Mouse (Mus musculus) adrenal gland, postnatal 10 days (tissue): ENCODE measurements around the gene Rsrp1. TPM values are rescaled to one million over a fixed set of nuclear protein-coding genes. Genes with fewer than 3 reads are reported as not detected.

ENCODE experiments used
- DNase-seq: peaks from one replicate; pipeline ENCODE4 v3.0.0; 2021; ENCODE audit warnings: mixed read lengths
- total RNA-seq, 2 experiments: library from RNA; stranded (reverse); gene quantifications; 2 replicates each; pipeline ENCODE4 v1.2.3; 2021

Rsrp1 gene
- total RNA-seq, 2 experiments from 2014 or later: 250 to 386 TPM

DNA sequence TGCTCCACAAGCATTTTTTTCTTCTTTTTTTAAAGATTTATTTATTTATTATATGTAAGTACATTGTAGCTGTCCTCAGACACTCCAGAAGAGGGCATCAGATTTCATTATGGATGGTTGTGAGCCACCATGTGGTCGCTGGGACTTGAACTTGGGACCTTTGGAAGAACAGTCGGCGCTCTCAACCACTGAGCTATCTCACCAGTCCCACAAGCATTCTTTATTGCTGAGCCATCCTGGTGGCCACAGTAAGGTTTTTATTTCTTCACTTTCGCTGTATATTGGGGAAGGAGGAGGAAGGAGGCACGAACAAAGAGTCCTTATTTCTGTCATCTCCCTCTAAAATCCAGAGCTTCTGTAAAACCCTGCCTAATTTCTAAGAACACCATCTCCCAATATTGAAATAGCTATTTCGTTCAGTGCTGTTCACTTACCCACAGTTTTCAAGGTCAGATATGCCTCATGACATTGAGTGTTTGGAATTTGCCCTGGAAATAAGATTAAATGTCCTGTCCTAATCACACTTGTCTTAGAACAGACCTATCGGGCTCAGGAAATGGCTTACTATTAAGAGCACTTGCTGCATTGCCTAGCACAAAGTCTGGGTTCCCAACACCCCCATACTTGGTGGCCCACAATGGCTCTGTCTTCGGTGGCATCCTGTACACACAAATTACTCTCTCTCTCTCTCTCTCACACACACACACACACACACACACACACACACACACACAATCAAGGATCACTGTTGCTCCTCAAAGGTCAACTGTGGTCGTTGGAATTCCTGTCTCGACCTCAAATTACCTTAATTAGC, 1.1 kb upstream of the Rsrp1 start:
- peak; percentile 47 for DNase-seq

DNA sequence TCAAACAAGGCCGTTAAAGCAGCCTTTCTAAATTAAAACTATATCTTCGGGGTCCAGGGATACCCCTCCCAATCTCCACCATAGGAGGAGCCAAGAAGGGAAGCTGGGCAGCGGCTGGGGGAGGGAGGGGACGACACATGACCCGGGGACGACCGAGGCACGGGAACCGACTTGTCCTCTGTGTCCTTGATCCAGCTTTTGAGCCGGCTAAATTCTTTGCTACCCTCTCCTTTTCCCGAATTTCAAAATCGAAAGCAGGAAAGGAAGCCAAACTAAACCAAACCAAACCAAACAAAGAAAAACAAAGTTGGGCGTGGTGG, 507 bp upstream of the Rsrp1 start:
- peak; percentile 85 for DNase-seq

DNA sequence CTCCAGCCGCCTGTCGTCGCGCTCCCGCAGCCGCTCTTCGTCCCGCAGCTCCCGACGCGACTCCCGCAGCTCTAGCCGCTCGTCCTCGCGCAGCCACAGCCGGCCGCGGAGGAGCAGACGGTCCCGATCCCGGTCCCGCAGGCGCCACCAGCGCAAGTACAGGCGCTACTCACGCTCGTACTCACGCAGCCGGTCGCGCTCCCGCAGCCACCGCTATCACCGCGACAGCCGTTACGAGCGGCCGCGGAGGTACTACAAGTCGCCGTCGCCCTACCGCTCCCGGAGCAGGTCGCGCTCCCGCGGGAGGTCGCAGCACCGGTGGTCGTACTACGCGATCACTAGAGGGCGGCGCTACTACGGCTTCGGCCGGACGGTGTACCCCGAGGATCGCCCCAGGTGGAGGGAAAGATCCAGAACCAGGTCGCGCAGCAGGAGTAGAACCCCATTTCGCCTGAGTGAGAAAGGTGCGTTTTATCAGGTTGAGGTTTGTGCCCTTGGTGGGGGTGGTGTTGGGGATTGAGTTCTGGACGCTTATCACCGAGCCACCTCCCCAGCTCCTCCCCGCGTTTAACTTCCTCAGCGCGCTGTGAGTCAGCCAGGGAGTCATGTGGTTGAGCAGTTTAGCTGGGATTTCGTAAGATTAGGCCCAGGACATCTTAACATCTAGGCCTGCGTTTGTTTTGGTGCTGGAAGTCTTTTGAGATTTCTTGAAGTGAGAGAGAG, 788 bp downstream of the Rsrp1 start:
- DNase-seq: peak; percentile 83

DNA sequence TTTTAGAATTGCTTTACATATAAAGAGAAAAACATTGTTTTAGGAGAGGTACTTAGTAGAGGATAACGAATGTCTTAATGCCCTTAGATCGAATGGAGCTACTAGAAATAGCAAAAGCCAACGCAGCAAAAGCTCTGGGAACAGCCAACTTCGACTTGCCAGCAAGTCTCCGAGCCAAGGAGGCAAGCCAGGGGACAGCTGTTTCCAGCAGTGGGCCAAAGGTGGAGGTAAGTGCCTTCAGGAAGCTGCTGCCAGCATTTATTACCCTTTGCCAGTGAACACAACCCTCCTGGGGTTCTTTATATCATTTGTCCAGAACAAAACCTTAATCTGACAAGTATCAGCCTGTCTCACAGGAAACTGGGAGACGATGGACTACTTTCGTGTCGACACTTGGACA, 1.8 kb downstream of the Rsrp1 start:
- peak; percentile 73 for DNase-seq

DNA sequence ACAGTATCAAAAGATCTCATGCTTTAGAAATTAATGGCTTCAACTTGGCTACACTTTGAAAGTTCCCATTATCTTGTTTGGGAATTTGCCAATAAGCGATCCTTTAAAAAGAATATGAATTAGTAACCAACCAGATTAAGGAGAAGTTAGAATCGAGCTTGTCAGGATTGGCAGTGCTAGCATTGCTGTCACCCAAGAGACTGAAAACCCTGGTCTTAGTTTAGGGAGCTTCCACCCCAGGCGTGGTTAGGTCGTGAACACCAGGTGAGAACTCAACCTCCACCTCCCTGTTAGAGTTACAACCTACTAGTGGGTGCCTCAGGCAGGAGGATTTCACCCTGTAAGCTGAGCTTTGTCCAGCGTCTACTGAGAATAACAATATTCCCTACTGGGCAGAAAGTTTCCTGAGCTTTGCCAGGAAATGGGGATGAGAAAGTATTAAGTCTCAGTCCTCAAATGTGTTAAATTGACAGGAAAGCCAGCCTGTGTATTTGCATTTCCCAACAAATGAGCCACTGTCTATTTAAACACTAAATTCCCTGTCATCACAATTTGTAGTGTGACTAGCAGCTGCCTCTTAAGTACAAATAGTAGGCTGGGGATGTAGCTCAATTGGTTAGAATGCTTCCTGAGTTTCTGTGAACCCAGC, 4.5 kb downstream of the Rsrp1 start:
- DNase-seq: no peak

DNA sequence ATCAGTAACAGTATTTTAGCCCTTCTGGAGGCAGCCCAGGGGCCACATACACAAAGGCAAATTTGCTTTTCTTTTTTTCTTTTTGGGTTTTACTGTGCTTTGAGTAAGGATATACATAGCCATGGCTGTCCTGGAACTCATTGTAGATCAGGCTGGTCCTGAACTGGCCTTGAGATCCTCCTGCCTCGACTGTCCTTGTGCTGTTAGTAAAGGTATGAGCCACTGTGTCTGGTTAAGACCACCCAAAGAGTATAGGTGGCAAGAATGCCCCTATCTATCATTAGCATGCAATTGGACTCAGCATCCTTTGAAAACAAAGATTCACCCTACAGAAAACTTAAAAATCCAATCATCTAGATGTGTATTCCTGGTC, 5.1 kb downstream of the Rsrp1 start:
- no peak for DNase-seq

DNA sequence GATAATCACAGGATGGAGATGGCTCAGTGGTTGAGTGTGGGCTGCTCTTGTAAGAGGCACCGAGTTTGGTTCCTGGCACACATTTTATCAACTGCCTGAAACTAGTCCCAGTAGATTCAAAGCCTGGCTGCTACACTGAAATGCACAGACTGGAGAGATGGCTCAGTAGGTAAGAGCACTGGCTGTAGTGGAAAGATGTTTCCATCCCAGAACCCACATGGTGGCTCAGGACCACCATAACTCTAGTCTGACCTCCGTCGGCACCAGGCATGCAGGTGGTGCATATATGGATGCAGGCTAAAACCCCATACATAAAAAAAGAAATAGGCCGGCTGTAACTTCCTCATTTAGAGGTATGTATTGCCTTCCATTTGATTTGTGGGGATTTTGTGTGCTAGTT, 6.1 kb downstream of the Rsrp1 start:
- DNase-seq: no peak

DNA sequence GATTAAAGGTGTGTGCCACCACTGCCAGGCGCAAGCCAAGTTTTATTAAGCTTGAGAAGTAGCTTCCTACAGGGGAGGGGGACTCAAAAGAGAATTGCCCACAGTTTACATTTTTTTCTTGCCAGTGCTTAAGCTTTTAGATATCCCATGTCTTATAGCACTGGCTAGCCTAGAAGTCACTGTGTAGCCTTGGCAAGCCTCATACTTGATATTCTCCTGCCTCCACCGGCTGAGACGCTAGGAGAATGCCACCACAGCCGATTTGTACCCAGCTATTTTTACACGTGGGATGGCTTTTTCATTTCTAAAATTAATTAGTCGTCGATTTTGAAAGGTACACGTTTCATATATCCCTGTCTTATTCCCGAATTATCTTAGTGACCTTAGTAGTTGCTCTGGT, 6.8 kb downstream of the Rsrp1 start:
- DNase-seq: no peak

DNA sequence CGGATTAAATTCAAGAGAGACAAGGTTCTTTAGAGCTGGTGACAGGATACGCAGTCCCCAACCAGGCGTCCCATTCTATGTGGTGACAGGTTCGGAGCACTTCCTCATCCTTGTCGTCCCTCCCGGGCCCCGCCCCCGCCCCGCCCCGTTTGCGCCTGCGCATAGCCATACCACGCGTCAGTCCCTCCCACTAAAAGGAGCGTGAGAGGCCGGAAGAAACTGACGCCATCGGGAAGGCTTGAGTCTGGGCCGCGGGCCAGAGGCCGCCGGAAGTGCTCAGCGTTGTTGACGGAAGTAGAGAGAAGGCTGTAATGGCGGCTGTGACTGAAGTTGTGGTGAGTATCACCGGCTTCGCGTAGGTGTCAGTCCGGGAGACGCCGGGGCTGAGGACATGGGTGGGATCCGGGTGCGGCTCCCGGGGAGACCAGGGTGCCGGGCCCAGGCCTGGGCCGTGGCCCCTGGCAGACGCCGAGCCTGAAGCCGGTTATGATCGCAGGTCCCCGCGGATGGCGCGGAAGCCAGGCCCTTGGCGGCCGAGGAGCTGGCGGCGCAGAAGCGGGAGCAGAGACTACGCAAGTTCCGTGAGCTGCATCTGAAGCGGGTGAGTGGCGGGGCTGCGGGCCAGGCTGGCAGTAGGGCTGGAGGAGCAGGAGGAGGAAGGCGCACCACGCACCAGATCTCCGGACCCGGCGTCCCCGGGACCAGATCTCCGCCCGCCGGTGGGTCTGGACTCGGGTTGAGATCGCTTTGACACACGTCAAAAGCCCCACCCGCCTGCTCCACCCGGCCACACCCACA, 7.5 kb downstream of the Rsrp1 start, which contains the start of gene Syf2:
Syf2 (plus strand) TSS at position 215 of the 798 bp plus-strand sequence.
- peak; percentile 96 for DNase-seq

DNA sequence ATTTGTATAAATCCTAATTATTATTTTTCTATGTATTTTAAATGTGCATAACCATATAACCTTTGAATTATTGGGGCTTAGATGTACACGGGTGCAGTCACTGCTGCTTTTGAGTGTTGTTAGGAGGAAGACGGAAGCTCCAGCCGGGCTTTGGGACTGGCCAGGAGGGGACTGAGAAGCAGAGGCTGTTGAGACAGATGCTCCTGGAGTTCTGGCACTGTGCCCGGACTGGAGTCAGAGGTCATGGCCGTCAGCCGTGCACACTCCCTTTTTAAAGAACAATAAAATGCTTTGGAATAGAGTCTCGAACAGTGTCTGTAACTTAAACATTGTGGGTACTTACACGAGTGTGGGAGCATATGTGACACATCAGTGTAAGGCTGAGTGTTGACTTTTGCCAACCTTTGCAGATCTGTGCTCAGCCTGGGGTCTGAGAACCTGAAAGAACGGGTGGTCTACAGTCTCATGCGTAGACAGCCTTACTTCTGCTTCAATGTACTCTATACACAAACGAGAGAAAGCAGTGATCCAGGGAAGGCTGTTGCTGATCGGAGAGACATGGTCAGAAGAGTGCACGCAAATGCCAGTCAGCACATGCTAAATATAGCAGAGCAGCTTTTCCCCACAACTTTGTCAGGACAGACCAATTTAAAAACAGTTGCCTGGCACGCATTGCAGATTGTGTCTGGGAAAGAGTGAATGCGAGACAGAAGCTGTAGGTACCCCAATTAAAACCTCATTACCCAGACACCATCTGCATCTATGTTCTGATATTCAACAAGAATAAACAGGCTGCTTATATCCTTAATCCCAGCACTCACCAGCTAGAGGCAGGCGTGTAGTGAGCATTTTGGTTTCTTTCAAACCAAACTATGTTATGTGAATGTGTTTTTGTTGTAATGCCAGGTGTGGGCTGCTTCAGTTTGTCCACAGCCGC, 14.1 kb downstream of the Rsrp1 start:
- peak; percentile 58 for DNase-seq

DNA sequence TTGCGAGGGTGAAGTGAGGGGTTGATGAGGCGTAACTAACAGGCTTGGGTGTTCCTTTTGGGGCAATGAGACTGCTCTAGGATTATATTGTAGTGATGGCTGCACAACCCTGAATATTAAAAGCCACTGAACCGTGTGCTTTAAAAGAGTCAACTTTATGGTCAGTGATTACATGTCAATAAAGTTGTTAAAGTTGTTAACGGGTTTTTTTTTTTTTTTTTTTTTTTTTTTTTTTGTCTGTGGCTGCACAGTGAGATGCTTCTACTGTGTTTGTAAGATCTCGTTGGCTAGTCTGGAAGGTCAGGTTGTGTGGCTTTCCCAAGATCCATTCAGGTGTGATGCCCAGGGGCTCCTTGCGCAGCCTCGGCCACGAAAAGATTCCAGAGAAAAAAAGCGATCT, 16.5 kb downstream of the Rsrp1 start:
- DNase-seq: no peak

DNA sequence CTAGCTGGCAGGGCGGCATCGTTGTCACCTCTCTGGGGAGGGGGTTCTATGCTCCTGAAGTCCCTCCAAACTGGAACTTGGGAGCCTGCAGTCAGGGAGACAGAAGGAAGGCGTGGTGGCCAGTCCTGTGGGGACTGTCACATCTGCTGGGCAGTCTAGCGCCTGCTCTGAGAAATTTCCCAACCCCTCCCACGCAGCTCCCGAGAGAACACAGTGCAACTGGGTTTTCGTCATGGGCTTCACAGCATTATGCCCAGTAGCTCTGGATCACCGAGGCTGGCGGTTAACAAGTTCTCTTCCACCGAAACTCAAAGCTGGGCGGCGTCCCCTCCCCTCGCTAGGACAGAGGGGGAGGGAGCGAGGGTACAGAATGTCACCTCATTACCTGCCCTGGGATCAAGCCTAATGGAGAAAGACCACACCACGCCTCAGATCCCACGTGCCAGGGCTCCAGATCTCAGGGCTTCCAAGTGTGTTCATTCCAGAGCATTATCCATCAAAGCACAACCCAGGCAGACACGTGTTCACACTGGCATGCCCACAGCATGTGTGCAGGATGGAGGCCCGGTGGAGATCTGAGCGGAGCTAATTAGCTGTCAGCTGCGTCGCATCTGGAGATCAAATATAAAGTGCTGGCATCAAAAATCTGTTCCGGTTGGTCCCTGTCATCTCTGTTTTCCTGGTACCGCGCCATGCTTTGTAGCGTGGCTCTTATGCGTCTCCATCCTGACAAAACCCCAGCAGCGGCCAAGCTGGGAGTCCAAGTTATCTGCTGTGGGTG, 20.6 kb downstream of the Rsrp1 start:
- DNase-seq: no peak

DNA sequence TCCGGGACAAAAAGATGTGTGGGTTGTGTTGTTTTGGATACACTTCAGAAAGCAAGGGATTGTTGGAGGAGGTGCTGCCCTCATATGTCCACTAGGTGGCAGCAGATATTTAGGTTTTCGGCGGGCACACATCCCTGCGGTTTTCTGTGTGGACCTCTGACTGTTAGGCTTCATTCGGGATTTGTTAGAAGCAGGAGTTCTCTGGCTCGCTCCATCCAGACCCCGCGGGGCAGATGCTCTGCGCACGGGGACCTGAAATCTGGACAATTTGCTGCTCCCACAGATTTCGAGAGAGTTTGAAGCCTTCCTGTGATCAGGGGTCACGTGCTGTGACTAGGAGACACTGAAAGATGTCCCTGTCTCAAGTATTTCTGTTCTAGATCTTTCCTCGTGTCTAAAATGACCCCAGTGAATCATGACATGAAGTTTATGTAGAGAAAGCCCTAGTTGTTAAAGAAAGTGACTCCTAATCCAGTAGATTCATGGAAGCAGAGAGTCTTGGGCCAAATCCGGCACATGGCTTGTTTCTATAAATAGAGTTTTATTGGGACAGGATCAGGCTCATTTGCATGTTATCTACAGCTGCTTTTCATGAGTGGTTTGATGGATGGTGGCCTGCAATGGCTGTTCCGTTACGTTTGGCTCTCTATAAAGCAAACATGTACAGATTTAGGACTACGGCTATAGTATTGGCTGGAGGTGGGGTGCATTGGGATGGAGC, 22.8 kb downstream of the Rsrp1 start:
- peak; percentile 80 for DNase-seq

DNA sequence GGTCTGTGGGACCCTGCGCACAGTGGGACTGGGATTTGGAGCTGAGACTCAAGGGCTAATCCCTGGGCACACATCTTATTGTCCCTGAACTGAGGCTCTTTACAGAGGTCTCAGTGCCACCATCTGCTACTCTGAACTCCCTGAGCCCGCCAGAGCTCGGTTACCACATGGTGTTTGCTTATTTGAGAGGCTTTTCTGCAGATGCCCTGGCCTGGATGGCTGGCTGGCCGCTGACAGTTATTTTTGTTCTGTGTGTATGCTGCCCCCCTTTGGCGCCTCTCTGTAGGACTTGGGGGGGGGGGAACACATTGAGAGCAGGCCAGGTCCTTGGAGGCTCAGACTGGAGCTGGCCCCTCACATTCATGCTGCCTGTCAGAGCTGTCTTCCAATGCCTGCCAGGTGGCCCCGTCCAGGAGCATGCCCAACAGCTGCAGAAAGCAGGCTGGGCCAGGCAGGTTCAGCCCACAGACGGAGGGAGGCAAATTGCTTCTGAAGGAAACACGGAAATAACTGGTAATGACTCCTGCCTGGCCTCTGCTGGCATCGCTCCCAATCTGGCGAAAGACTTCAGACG, 27.2 kb downstream of the Rsrp1 start:
- peak; percentile 67 for DNase-seq

DNA sequence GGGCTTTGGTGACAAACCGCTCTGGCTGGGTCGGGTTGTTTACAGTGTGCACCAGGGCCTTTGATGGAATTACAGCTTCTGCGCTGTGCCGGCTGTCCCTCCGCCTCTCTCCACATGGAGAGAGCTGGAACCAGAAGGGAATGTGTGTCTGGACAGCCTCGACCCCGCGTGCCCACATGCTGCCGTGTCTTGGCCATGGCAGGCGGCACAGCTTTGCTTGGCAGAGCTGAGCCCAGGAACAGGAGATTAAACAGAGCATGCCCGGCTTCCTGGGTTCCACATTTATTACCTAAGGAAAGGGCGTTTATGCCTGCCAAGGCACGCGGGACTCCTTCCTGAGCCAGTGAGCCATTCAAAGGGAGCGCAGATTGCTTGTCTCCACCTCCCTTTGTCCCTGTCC, 31.1 kb downstream of the Rsrp1 start:
- DNase-seq: peak; percentile 34

DNA sequence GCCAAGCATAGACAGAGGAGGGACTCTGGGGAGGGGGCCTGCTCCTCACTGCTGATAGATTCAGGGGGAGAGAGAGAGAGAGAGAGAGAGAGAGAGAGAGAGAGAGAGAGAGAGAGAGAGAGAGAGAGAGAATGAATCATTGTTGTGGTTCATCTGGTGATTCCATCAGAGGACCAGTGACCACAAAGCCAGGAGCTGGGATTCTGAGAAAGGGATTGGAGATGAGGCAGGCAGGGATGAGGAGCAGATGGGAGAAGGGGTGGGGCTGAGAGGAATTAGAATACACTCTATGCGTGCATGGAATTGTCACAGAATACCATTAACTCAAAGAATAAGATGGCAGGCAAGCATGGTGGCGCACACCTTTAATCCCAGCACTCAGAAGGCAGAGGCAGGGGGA, 31.8 kb downstream of the Rsrp1 start:
- no peak for DNase-seq

DNA sequence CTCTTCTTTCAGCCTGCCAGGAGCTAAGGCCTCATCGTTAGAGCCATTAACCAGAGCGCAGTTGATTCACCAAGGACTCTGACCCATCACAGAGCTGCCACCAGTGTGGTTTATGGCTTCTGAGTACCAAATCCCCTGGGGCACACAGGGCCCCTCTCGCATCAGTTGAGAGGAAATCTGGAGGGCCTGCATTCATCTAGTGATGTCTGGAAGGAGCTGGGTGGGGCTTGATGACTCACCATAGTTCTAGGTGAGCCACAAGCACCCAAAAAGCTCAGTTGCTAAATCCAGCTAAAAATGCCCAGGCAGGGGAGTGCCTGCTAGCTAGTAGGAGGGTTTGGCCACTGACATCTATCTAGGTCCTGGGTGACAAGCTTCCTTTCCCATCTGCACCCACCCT, 32.5 kb downstream of the Rsrp1 start:
- no peak for DNase-seq

DNA sequence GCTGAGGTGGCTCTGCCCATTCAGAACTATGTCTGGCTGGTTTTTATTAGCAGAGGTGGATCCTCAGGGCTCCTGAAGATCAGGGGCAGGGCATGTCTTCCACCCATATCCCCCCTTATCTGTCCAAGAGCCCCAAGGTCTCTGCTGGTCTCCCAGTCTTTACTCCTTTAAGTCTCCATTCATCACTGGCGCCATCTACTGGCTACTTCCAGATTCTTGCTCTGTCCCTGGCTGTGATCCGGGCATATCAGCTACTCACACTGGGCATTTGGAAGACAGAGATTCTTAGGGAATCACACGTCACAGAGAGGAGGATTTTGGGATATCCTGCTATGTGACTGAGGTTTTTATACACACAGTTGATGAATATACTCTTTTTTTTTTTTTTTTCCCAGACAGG, 32.9 kb downstream of the Rsrp1 start:
- peak; percentile 86 for DNase-seq

DNA sequence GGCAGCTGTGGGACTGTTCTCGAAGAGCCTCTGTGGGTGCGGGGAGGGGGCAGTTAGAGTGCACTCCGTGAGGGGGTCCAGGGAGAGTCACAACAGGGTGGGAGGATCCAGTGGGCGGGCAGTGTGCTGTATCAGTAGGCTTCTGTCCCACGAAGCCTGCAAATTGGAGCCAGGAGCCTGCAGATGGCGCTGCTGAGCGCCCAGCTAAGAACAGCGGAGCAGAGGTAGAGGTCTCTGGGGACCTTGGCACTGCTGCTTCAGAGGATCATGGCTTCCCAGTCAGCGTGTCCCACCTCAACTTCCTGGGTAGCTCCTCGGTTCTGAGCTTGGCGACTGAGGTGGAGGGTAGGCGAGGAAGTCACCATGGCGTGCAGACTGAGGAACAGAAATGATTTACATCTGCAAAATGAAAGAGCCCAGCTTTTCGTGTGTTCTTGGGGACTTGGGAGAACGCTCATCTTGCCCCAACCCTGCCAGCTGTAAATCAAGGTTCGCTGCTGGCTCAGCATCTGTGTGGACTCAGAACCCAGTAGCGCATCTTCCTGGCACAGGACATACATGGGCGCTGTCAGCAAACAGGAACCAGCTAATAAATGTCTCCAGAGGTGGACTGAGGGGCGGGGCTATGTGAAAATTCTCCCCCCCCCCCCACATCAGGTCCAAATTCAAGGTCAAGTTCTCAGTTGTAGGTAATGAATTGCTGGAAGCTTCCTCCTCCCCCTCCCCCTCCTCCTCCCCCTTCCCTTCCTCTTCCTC, 39.8 kb downstream of the Rsrp1 start:
- peak; percentile 44 for DNase-seq
